ENCODE assay signal across 18 mouse cellular contexts in the genomic region with DNA sequence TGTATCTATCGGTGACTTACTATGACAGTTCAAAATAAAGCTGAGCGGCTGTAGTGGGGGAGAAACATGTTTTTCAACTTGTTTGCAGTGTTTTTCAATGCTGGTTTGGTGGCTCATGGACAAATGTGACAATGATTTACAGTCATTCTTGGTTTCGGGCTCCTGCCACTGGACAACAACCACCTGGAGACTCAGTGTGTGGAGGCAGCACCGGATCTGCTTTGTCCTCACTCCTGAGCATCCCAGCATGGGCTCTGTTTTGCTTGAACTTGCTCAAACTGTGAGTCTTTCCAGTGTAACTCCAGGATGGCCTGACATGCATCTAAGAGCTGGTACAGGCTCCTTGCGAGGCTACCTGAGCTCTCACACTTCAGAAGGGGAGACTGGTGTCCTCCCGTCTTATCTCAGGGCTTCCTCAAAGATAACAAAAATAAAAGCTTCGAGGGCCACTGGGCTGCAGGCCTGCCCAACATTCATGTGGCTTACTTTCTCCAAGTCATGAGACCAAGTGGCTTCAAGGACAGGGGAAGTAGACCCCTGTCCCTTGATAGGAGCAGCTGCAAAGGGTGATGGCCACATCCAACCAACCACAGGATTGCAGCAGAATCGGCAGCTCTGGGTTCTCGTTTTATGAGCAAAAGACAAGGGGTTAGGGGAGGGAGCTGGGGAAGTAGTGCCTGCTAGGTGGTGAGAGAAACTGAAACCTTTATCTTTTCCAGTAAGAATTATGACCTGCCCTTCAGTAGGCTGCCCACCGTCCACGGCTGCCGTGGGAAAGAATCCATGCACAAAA. TPM values are rescaled to one million over a fixed set of nuclear protein-coding genes. Genes with fewer than 3 reads are reported as not detected.
A peak's percentile ranks its signal among the peaks of the same experiment; 100 is the strongest.
DNase-seq lines count a peak whose midpoint lies in the region; ATAC-seq and TF ChIP-seq lines count a peak whose summit lies in the region.
"Had no signal": no experiment of that assay in that cellular context is flagged by ENCODE, and none has a peak within 500 bp of the region (broad histone marks: within the 10 kb centered on the region; RNA-seq: fewer than 3 reads in every experiment).

No protein-coding gene starts in this region.

- no peak for TF ChIP-seq RAD21 in CH12.LX (IDR thresholded peaks at IDR 0.05; ENCODE audit: low read depth, low read length)

- H3K36me3 ChIP-seq in CH12.LX (replicated peaks in 1 of 2; ENCODE audit: control insufficient read depth in 1 of 2, insufficient read depth in 1 of 2, low read length in 1 of 2): no peaks in the 10 kb centered on the region
- no peaks in the 10 kb centered on the region for H3K36me3 ChIP-seq in liver, postnatal 0 days (replicated peaks; ENCODE audit: insufficient read depth, low read length)
- H3K36me3 ChIP-seq in midbrain, embryonic 13.5 days: no peaks in the 10 kb centered on the region
- H3K36me3 ChIP-seq: embryonic facial prominence, embryonic 13.5 days; forebrain, embryonic 12.5 days; heart, embryonic 12.5 days; neural tube, embryonic 13.5 days had no signal

- peak; percentile 22 for DNase-seq in kidney, postnatal 10 days
- no peak for DNase-seq in kidney, adult 18-20 months
- peak; percentile 75 for DNase-seq in 416B (ENCODE audit: low read depth)
- no peak for DNase-seq in CH12.LX (ENCODE audit: extremely low read depth)
- peak; percentile 62 for DNase-seq in liver, postnatal 0 days
- DNase-seq in Muller cell, postnatal 12 days (ENCODE audit: inconsistent ontology term): no peak
- DNase-seq in natural killer cell, adult 2 months (ENCODE audit: low spot score in 2 of 2): no peak
- DNase-seq: cerebellum, postnatal 14 days; midbrain, embryonic 14.5 days; retina, postnatal 1 day; thymus, adult 18-20 months had no signal

- peak overlapping the region; percentile 1; the same call in 1 of the 2 replicates for H3K4me2 ChIP-seq in CH12.LX (ENCODE audit: insufficient read depth, low read depth, poor library complexity, severe bottlenecking)
- no peak overlapping the region for H3K4me2 ChIP-seq in liver, postnatal 0 days (ENCODE audit: low read depth, low read length)
- H3K4me2 ChIP-seq in midbrain, embryonic 13.5 days (replicated peaks): no peak overlapping the region
- H3K4me2 ChIP-seq: embryonic facial prominence, embryonic 13.5 days; forebrain, embryonic 12.5 days; heart, embryonic 12.5 days; neural tube, embryonic 13.5 days had no signal

- dilution Hi-C loops in CH12.LX (cut with MboI; ENCODE audit: extremely low pct_ligation_motif_present, extremely low pct_unique_long_range_greater_than_20kb, low sequenced_read_pairs): no loop called here

- peaks cover 2% of the 10 kb centered on the region for H3K27me3 ChIP-seq in CH12.LX (replicated peaks)
- H3K27me3 ChIP-seq in liver, postnatal 0 days (ENCODE audit: insufficient read depth, low read length): no peaks in the 10 kb centered on the region
- H3K27me3 ChIP-seq in midbrain, embryonic 13.5 days: no peaks in the 10 kb centered on the region
- H3K27me3 ChIP-seq: embryonic facial prominence, embryonic 13.5 days; forebrain, embryonic 12.5 days; neural tube, embryonic 13.5 days had no signal

- no peak overlapping the region for H3K4me3 ChIP-seq in CH12.LX (replicated peaks in 1 of 3; ENCODE audit: low read depth in 2 of 3, low read length in 2 of 3, poor library complexity in 1 of 3)
- no peak overlapping the region for H3K4me3 ChIP-seq in liver, postnatal 0 days (ENCODE audit: low read depth, low read length)
- no peak overlapping the region for H3K4me3 ChIP-seq in midbrain, embryonic 13.5 days (replicated peaks)
- H3K4me3 ChIP-seq: embryonic facial prominence, embryonic 13.5 days; forebrain, embryonic 12.5 days; heart, embryonic 12.5 days; left cerebral cortex, adult 2 months; neural tube, embryonic 13.5 days had no signal

- H3K79me2 ChIP-seq in CH12.LX (replicated peaks; ENCODE audit: control insufficient read depth, extremely low read depth, insufficient read depth, poor library complexity, severe bottlenecking): no peaks in the 10 kb centered on the region

- in situ Hi-C loops in CH12.LX (cut with MboI; ENCODE audit: low pct_ligation_motif_present, low pct_unique_long_range_greater_than_20kb, low sequenced_read_pairs): no loop called here

- WGBS in liver, postnatal 0 days (ENCODE audit: insufficient replicate concordance): 45% methylated on average over 12 of the region's 12 CpGs
- 85% methylated on average over 12 of the region's 12 CpGs for whole genome bisulfite sequencing in midbrain, embryonic 13.5 days

- peak; percentile 25; the same call in 1 of the 2 replicates for TF ChIP-seq EP300 in CH12.LX (IDR thresholded peaks at IDR 0.05; ENCODE audit: low read length)
- TF ChIP-seq EP300 in liver, postnatal 0 days (IDR thresholded peaks at IDR 0.05; ENCODE audit: low read depth): no peak

- ATAC-seq in liver, postnatal 0 days: peak; percentile 53
- no peak for ATAC-seq in midbrain, embryonic 13.5 days
- ATAC-seq: intestine, postnatal 0 days had no signal

- peaks cover 6 to 49% of the 10 kb centered on the region in 2 experiments for H3K4me1 ChIP-seq in CH12.LX (ENCODE audit: control insufficient read depth in 1 of 2, insufficient read depth in 2 of 2)
- peaks cover 4% of the 10 kb centered on the region; the same call in 1 of the 2 replicates for H3K4me1 ChIP-seq in liver, postnatal 0 days (ENCODE audit: insufficient read depth)
- no peaks in the 10 kb centered on the region for H3K4me1 ChIP-seq in midbrain, embryonic 13.5 days (replicated peaks)
- H3K4me1 ChIP-seq: embryonic facial prominence, embryonic 13.5 days; forebrain, embryonic 12.5 days; heart, embryonic 12.5 days; neural tube, embryonic 13.5 days had no signal

- H3K9me3 ChIP-seq in CH12.LX (replicated peaks; ENCODE audit: low read length): peaks cover 5% of the 10 kb centered on the region
- no peaks in the 10 kb centered on the region for H3K9me3 ChIP-seq in liver, postnatal 0 days (ENCODE audit: low read length)
- no peaks in the 10 kb centered on the region for H3K9me3 ChIP-seq in midbrain, embryonic 13.5 days
- H3K9me3 ChIP-seq: embryonic facial prominence, embryonic 13.5 days; forebrain, embryonic 12.5 days; neural tube, embryonic 13.5 days had no signal

- no peak overlapping the region for H3K9ac ChIP-seq in CH12.LX (ENCODE audit: insufficient read depth, low read depth)
- no peak overlapping the region for H3K9ac ChIP-seq in liver, postnatal 0 days (replicated peaks)
- no peak overlapping the region for H3K9ac ChIP-seq in midbrain, embryonic 13.5 days (replicated peaks)
- H3K9ac ChIP-seq: embryonic facial prominence, embryonic 13.5 days; forebrain, embryonic 12.5 days; heart, embryonic 12.5 days; neural tube, embryonic 13.5 days had no signal

- no peak for TF ChIP-seq POLR2A in CH12.LX (IDR thresholded peaks at IDR 0.05; ENCODE audit: low read depth, low read length)

- TF ChIP-seq CTCF in CH12.LX (conservative IDR thresholded peaks at IDR 0.05 in 1 of 2, IDR thresholded peaks at IDR 0.05 in 1 of 2; ENCODE audit: low read depth in 2 of 2, low read length in 2 of 2): no peak
- TF ChIP-seq CTCF in liver, postnatal 0 days (IDR thresholded peaks at IDR 0.05; ENCODE audit: low read depth): no peak

- no peak overlapping the region for H3K27ac ChIP-seq in CH12.LX (ENCODE audit: insufficient read depth, low read depth)
- H3K27ac ChIP-seq in liver, postnatal 0 days (ENCODE audit: low read depth): peak overlapping the region; percentile 67
- no peak overlapping the region for H3K27ac ChIP-seq in midbrain, embryonic 13.5 days
- H3K27ac ChIP-seq: embryonic facial prominence, embryonic 13.5 days; forebrain, embryonic 12.5 days; left cerebral cortex, adult 2 months; neural tube, embryonic 13.5 days had no signal

TF ChIP-seq in CH12.LX, 34 proteins besides CTCF, POLR2A, EP300 and RAD21:
- no peak for TF ChIP-seq MEF2A (IDR thresholded peaks at IDR 0.05; ENCODE audit: borderline replicate concordance, low read depth, low read length)
- 0 out of 2 replicates have a peak, but pooled peaks have one; percentile 34 for TF ChIP-seq IRF4 (IDR thresholded peaks at IDR 0.05; ENCODE audit: low read depth, low read length)
- 0 out of 2 replicates have a peak, but pooled peaks have one; percentile 10 for TF ChIP-seq MAX (IDR thresholded peaks at IDR 0.05; ENCODE audit: low read length)

RNA-seq across cellular contexts. Expression of gene Tagap, which starts 8.8 kb away (rescaled TPM):
- 16.3 and 16.4 TPM in 2 replicates for total RNA-seq in CH12.LX (2012; rRNA removed)
- total RNA-seq in CH12.LX (2014; rRNA removed): 18.5 and 20.9 TPM in 2 replicates
- polyA plus RNA-seq in CH12.LX (2012; ENCODE audit: insufficient read length, low read depth): 12.9 and 14.2 TPM in 2 replicates
- polyA plus RNA-seq in liver, postnatal 0 days (2015; fragmentation: Nextera tagmentation; extraction: Ambion mirVana): 1.5 TPM in 2 replicates
- 0.44 and 0.62 TPM in 2 replicates for polyA plus RNA-seq in midbrain, embryonic 13.5 days (2015; fragmentation: Nextera tagmentation; extraction: Ambion mirVana)

RNA-seq across cellular contexts. Expression of gene Rsph3a, which starts 28.4 kb away (rescaled TPM):
- total RNA-seq in CH12.LX (2012; rRNA removed) (15.2 and 23.7 TPM in 2 replicates), CH12.LX (2014; rRNA removed) (8.2 and 9.9 TPM in 2 replicates)
- 17.8 and 18.8 TPM in 2 replicates for polyA plus RNA-seq in CH12.LX (2012; ENCODE audit: insufficient read length, low read depth)
- polyA plus RNA-seq in liver, postnatal 0 days (2015; fragmentation: Nextera tagmentation; extraction: Ambion mirVana): 16.0 and 16.2 TPM in 2 replicates
- 67.8 and 75.5 TPM in 2 replicates for polyA plus RNA-seq in midbrain, embryonic 13.5 days (2015; fragmentation: Nextera tagmentation; extraction: Ambion mirVana)

Comparison
In these comparisons a context has a peak if more than half of its experiments do, and no peak if none do; other contexts are left out.
1. DNase-seq: peak in kidney, postnatal 10 days (single experiment), 416B (single experiment) and liver, postnatal 0 days (single experiment); none in kidney, adult 18-20 months (single experiment), CH12.LX (single experiment), Muller cell, postnatal 12 days (single experiment) and natural killer cell, adult 2 months (0 of 2).